Mouse (Mus musculus) heart, postnatal 0 days (tissue): Measurements from ENCODE around the gene Clcn6.

Experiments
- CTCF ChIP-seq: IDR thresholded peaks from 2 replicates; pipeline ENCODE4 v1.5.1; 2016; ENCODE audit warnings: antibody characterized with exemption, control low read depth, low read depth
- EP300 ChIP-seq: IDR thresholded peaks from 2 replicates; pipeline ENCODE4 v1.6.1; 2016; ENCODE audit warnings: antibody characterized with exemption, low read depth

GRCm38 (mm10) chr4:148024003-148024402 lies 14.6 kb downstream of the Clcn6 start:
- TF ChIP-seq EP300, result no peak
- no peak for TF ChIP-seq CTCF
